Mouse (Mus musculus): ENCODE measurements around the gene Npff. TPM values are rescaled to one million over a fixed set of nuclear protein-coding genes. Genes with fewer than 3 reads are reported as not detected.

The Npff gene
- total and polyA plus RNA-seq, 3 experiments: 0.76 to 2.7 (median 1.1) TPM

GRCm38 (mm10) chr15:102546246-102546645, 21.5 kb upstream of the Npff start:
- DNase-seq (ENCODE audit: extremely low read depth): no peak
- TF ChIP-seq EP300 (IDR thresholded peaks at IDR 0.05; ENCODE audit: low read length) (no peak), KAT2A (IDR thresholded peaks at IDR 0.05; ENCODE audit: insufficient replicate concordance, low read length) (no peak), NRF1 (IDR thresholded peaks at IDR 0.05; ENCODE audit: low read depth, low read length) (no peak), CTCF (conservative IDR thresholded peaks at IDR 0.05 in 1 of 2, IDR thresholded peaks at IDR 0.05 in 1 of 2; ENCODE audit: low read depth in 2 of 2, low read length in 2 of 2) (no peak)
- no peak overlapping the region for H3K4me3 ChIP-seq (replicated peaks in 1 of 3; ENCODE audit: low read depth in 2 of 3, low read length in 2 of 3, poor library complexity in 1 of 3)
- H3K27me3 ChIP-seq (replicated peaks): no peaks in the 10 kb centered on the region
- peaks cover 38 to 65% of the 10 kb centered on the region in 2 experiments for H3K36me3 ChIP-seq (replicated peaks in 1 of 2; ENCODE audit: control insufficient read depth in 1 of 2, insufficient read depth in 1 of 2, low read length in 1 of 2)
- no peak overlapping the region for H3K4me2 ChIP-seq (ENCODE audit: insufficient read depth, low read depth, poor library complexity, severe bottlenecking)
- H3K27ac ChIP-seq (ENCODE audit: insufficient read depth, low read depth): no peak overlapping the region
- in situ Hi-C loops (cut with MboI; ENCODE audit: low pct_ligation_motif_present, low pct_unique_long_range_greater_than_20kb, low sequenced_read_pairs): loop anchor here (10.0 kb wide), 1 partner anchor 119 kb away; no protein-coding TSS in a partner anchor
- dilution Hi-C loops (cut with MboI; ENCODE audit: extremely low pct_ligation_motif_present, extremely low pct_unique_long_range_greater_than_20kb, low sequenced_read_pairs): no loop called here
- H3K9me3 ChIP-seq (replicated peaks; ENCODE audit: low read length): no peaks in the 10 kb centered on the region
- no peak overlapping the region for H3K9ac ChIP-seq (ENCODE audit: insufficient read depth, low read depth)
- H3K79me2 ChIP-seq (replicated peaks; ENCODE audit: control insufficient read depth, extremely low read depth, insufficient read depth, poor library complexity, severe bottlenecking): no peaks in the 10 kb centered on the region
- no peaks in the 10 kb centered on the region for H3K4me1 ChIP-seq (ENCODE audit: control insufficient read depth in 1 of 2, insufficient read depth in 2 of 2)

- Histone ChIP-seq H3K79me2 (replicated peaks; ENCODE audit: control insufficient read depth, extremely low read depth, insufficient read depth, poor library complexity, severe bottlenecking) (no peaks in the 10 kb centered on the region), H3K9ac (ENCODE audit: insufficient read depth, low read depth) (no peak overlapping the region), H3K36me3 (replicated peaks in 1 of 2; ENCODE audit: control insufficient read depth in 1 of 2, insufficient read depth in 1 of 2, low read length in 1 of 2) (peaks cover 49 to 74% of the 10 kb centered on the region in 2 experiments), H3K4me3 (replicated peaks in 1 of 3; ENCODE audit: low read depth in 2 of 3, low read length in 2 of 3, poor library complexity in 1 of 3) (no peak overlapping the region), H3K9me3 (replicated peaks; ENCODE audit: low read length) (no peaks in the 10 kb centered on the region), H3K27ac (ENCODE audit: insufficient read depth, low read depth) (no peak overlapping the region), H3K4me2 (ENCODE audit: insufficient read depth, low read depth, poor library complexity, severe bottlenecking) (no peak overlapping the region), H3K27me3 (replicated peaks) (no peaks in the 10 kb centered on the region), H3K4me1 (ENCODE audit: control insufficient read depth in 1 of 2, insufficient read depth in 2 of 2) (no peaks in the 10 kb centered on the region)
- TF ChIP-seq CHD2 (IDR thresholded peaks at IDR 0.05; ENCODE audit: low read length): no peak
- no peak for TF ChIP-seq SIN3A (IDR thresholded peaks at IDR 0.05; ENCODE audit: low read length)
- TF ChIP-seq IRF4 (IDR thresholded peaks at IDR 0.05; ENCODE audit: low read depth, low read length): no peak
- TF ChIP-seq ZMIZ1 (IDR thresholded peaks at IDR 0.05; ENCODE audit: low read depth, low read length): no peak
- no peak for TF ChIP-seq CHD1 (IDR thresholded peaks at IDR 0.05; ENCODE audit: low read depth, low read length)
- TF ChIP-seq MEF2A (IDR thresholded peaks at IDR 0.05; ENCODE audit: borderline replicate concordance, low read depth, low read length): no peak
- dilution Hi-C loops (cut with MboI; ENCODE audit: extremely low pct_ligation_motif_present, extremely low pct_unique_long_range_greater_than_20kb, low sequenced_read_pairs) (no loop called here), in situ Hi-C loops (cut with MboI; ENCODE audit: low pct_ligation_motif_present, low pct_unique_long_range_greater_than_20kb, low sequenced_read_pairs) (loop anchor here (10.0 kb wide), 1 partner anchor 120 kb away; no protein-coding TSS in a partner anchor)
- no peak for DNase-seq (ENCODE audit: extremely low read depth)
These were observed 20.1 kb upstream of the Npff start for GRCm38 (mm10) chr15:102544801-102545200.

GRCm38 (mm10) chr15:102533926-102534325, 9.2 kb upstream of the Npff start:
- Histone ChIP-seq H3K9ac (ENCODE audit: insufficient read depth, low read depth) (no peak overlapping the region), H3K79me2 (replicated peaks; ENCODE audit: control insufficient read depth, extremely low read depth, insufficient read depth, poor library complexity, severe bottlenecking) (no peaks in the 10 kb centered on the region), H3K4me3 (replicated peaks in 1 of 3; ENCODE audit: low read depth in 2 of 3, low read length in 2 of 3, poor library complexity in 1 of 3) (no peak overlapping the region), H3K27ac (ENCODE audit: insufficient read depth, low read depth) (no peak overlapping the region), H3K4me2 (ENCODE audit: insufficient read depth, low read depth, poor library complexity, severe bottlenecking) (no peak overlapping the region), H3K9me3 (replicated peaks; ENCODE audit: low read length) (no peaks in the 10 kb centered on the region), H3K36me3 (replicated peaks in 1 of 2; ENCODE audit: control insufficient read depth in 1 of 2, insufficient read depth in 1 of 2, low read length in 1 of 2) (peaks cover 36 to 87% of the 10 kb centered on the region in 2 experiments), H3K4me1 (ENCODE audit: control insufficient read depth in 1 of 2, insufficient read depth in 2 of 2) (peaks cover 0 to 8% of the 10 kb centered on the region in 2 experiments; a peak in 1 of 4 replicates), H3K27me3 (replicated peaks) (no peaks in the 10 kb centered on the region)
- TF ChIP-seq ETS1 (conservative IDR thresholded peaks at IDR 0.05; ENCODE audit: low read depth, low read length): no peak
- no peak for TF ChIP-seq RCOR1 (conservative IDR thresholded peaks at IDR 0.05; ENCODE audit: low read depth, low read length)
- no peak for TF ChIP-seq RAD21 (IDR thresholded peaks at IDR 0.05; ENCODE audit: low read depth, low read length)
- TF ChIP-seq HCFC1 (IDR thresholded peaks at IDR 0.05; ENCODE audit: low read depth, low read length): no peak
- no peak for TF ChIP-seq IRF4 (IDR thresholded peaks at IDR 0.05; ENCODE audit: low read depth, low read length)
- TF ChIP-seq GABPA (IDR thresholded peaks at IDR 0.05; ENCODE audit: insufficient replicate concordance, low read depth, low read length): no peak
- no peak for TF ChIP-seq CHD1 (IDR thresholded peaks at IDR 0.05; ENCODE audit: low read depth, low read length)
- TF ChIP-seq MYC (IDR thresholded peaks at IDR 0.05; ENCODE audit: low read depth, low read length): no peak
- no peak for TF ChIP-seq NELFE (IDR thresholded peaks at IDR 0.05; ENCODE audit: low read depth, low read length)
- TF ChIP-seq PAX5 (IDR thresholded peaks at IDR 0.05; ENCODE audit: low read length): no peak
- in situ Hi-C loops (cut with MboI; ENCODE audit: low pct_ligation_motif_present, low pct_unique_long_range_greater_than_20kb, low sequenced_read_pairs) (no loop called here), dilution Hi-C loops (cut with MboI; ENCODE audit: extremely low pct_ligation_motif_present, extremely low pct_unique_long_range_greater_than_20kb, low sequenced_read_pairs) (no loop called here)
- DNase-seq (ENCODE audit: extremely low read depth): no peak
